Mouse (Mus musculus) liver, embryonic 14.5 days (tissue): ENCODE results near the gene Grik3.

Source experiments
- CTCF ChIP-seq: IDR thresholded peaks from 2 replicates; pipeline ENCODE4 v1.5.1; 2016; ENCODE audit warnings: antibody characterized with exemption, low read depth, control low read depth
- EP300 ChIP-seq: IDR thresholded peaks from 2 replicates; pipeline ENCODE4 v1.6.1; 2016; ENCODE audit warnings: antibody characterized with exemption, low read depth

GRCm38 (mm10) chr4:125493124-125493523 lies 2.6 kb downstream of the Grik3 start:
- no peak for TF ChIP-seq EP300
- TF ChIP-seq CTCF = no peak
